Mouse (Mus musculus) heart, embryonic 15.5 days (tissue): ENCODE results near the gene Gopc. TPM values are rescaled to one million over a fixed set of nuclear protein-coding genes. Genes with fewer than 3 reads are reported as not detected.
A peak's percentile ranks its signal among the peaks of the same experiment; 100 is the strongest.

ENCODE experiments used
- ATAC-seq: fragments of 200-750 bp; cut with Nextera tagmentation; replicated peaks from 2 replicates; pipeline ENCODE4 v1.8.0; 2017; ENCODE audit warnings: low read depth, moderate TSS enrichment; ENCODE audit not compliant: insufficient number of reproducible peaks, insufficient read depth, low FRiP score
- H3K27ac ChIP-seq: fragments of 300-500 bp; sonication (generic); 2 replicates; pipeline ENCODE4 v1.5.1; 2015; ENCODE audit warnings: mild to moderate bottlenecking, inconsistent platforms
- H3K27me3 ChIP-seq: fragments of 300-500 bp; sonication (generic); 2 replicates; pipeline ENCODE4 v1.6.1; 2015; ENCODE audit warnings: inconsistent platforms
- H3K36me3 ChIP-seq: fragments of 300-500 bp; sonication (generic); 2 replicates; pipeline ENCODE4 v1.6.1; 2015; ENCODE audit warnings: mild to moderate bottlenecking, inconsistent platforms
- H3K4me1 ChIP-seq: fragments of 300-500 bp; sonication (generic); replicated peaks from 2 replicates; pipeline ENCODE4 v1.6.1; 2015; ENCODE audit warnings: inconsistent platforms
- H3K4me2 ChIP-seq: fragments of 300-500 bp; sonication (generic); 2 replicates; pipeline ENCODE4 v1.6.1; 2015; ENCODE audit warnings: inconsistent platforms, mild to moderate bottlenecking, moderate library complexity
- H3K4me3 ChIP-seq: fragments of 300-500 bp; sonication (generic); 2 replicates; pipeline ENCODE4 v1.5.1; 2015; ENCODE audit warnings: mild to moderate bottlenecking, inconsistent platforms
- H3K9ac ChIP-seq: fragments of 300-500 bp; sonication (generic); 2 replicates; pipeline ENCODE4 v1.6.1; 2015; ENCODE audit warnings: mild to moderate bottlenecking, inconsistent platforms
- H3K9me3 ChIP-seq: fragments of 300-500 bp; sonication (generic); replicated peaks from 2 replicates; pipeline ENCODE4 v1.6.1; 2016; ENCODE audit warnings: inconsistent platforms
- WGBS: fragments of 180-500 bp; shearing (Covaris S2); methylation state at CpG from one replicate; pipeline ENCODE4 v1.1.7; 2015; ENCODE audit warnings: mixed read lengths; 5-methylcytosine and 5-hydroxymethylcytosine counted together
- polyA plus RNA-seq: library from polyadenylated mRNA; unstranded; fragments of >200 nt; fragmentation: Nextera tagmentation; extraction: Ambion mirVana; gene quantifications from 2 replicates; pipeline ENCODE4 v1.2.1, GENCODE M21; 2015

Gene Gopc
- polyA plus RNA-seq, 1 experiment from 2014 or later, result 12.3 TPM

GRCm38 (mm10) chr10:52417299-52417997 is 35.5 kb upstream of the Gopc start, which contains the start of gene Nus1:
Gene Nus1, plus strand, starts transcription at chr10:52417547.
- Histone ChIP-seq H3K27me3 (no peaks in the 10 kb centered on the region), H3K4me1 (peaks cover 36% of the 10 kb centered on the region), H3K9ac (peak within 1 kb of the TSS; percentile 93), H3K4me3 (peak within 1 kb of the TSS; percentile 100), H3K27ac (peak within 1 kb of the TSS; percentile 97), H3K36me3 (no peaks in the 10 kb centered on the region), H3K9me3 (no peaks in the 10 kb centered on the region), H3K4me2 (peak within 1 kb of the TSS; percentile 67)
- under 1% methylated on average over 51 of the region's 79 CpGs for WGBS
- peak; percentile 98 for ATAC-seq

GRCm38 (mm10) chr10:52416458-52416857 is 34.5 kb upstream of the Gopc start:
- Histone ChIP-seq H3K9me3 (no peaks in the 10 kb centered on the region), H3K36me3 (no peaks in the 10 kb centered on the region), H3K4me1 (peaks cover 26% of the 10 kb centered on the region), H3K27me3 (no peaks in the 10 kb centered on the region), H3K27ac (peak overlapping the region; percentile 97), H3K4me2 (peak overlapping the region; percentile 60), H3K4me3 (peak overlapping the region; percentile 100), H3K9ac (no peak overlapping the region)
- WGBS, result 36% methylated on average over 2 of the region's 2 CpGs
- no peak for ATAC-seq

- no peaks in the 10 kb centered on the region for H3K27me3 ChIP-seq
- peaks cover 20% of the 10 kb centered on the region for H3K4me1 ChIP-seq
- no peak overlapping the region for H3K4me3 ChIP-seq
- no peak overlapping the region for H3K9ac ChIP-seq
- H3K9me3 ChIP-seq, result no peaks in the 10 kb centered on the region
- H3K4me2 ChIP-seq, result no peak overlapping the region
- ATAC-seq, result no peak
- no peak overlapping the region for H3K27ac ChIP-seq
- no peaks in the 10 kb centered on the region for H3K36me3 ChIP-seq
- WGBS, result 79% methylated on average over 2 of the region's 2 CpGs
These were observed 33.1 kb upstream of the Gopc start for GRCm38 (mm10) chr10:52415020-52415419.

- Histone ChIP-seq H3K4me1 (no peaks in the 10 kb centered on the region), H3K36me3 (no peaks in the 10 kb centered on the region), H3K4me3 (no peak overlapping the region), H3K9ac (no peak overlapping the region), H3K27me3 (no peaks in the 10 kb centered on the region), H3K27ac (no peak overlapping the region), H3K9me3 (no peaks in the 10 kb centered on the region), H3K4me2 (no peak overlapping the region)
- WGBS, result 89% methylated on average over 2 of the region's 2 CpGs
- ATAC-seq, result no peak
These were observed 25.6 kb upstream of the Gopc start for GRCm38 (mm10) chr10:52407526-52407925.

GRCm38 (mm10) chr10:52405160-52405559 is 23.2 kb upstream of the Gopc start:
- Histone ChIP-seq H3K9ac (no peak overlapping the region), H3K4me2 (no peak overlapping the region), H3K4me3 (no peak overlapping the region), H3K4me1 (no peaks in the 10 kb centered on the region), H3K9me3 (no peaks in the 10 kb centered on the region), H3K27me3 (no peaks in the 10 kb centered on the region), H3K36me3 (no peaks in the 10 kb centered on the region), H3K27ac (no peak overlapping the region)
- WGBS, result 88% methylated on average over 13 of the region's 13 CpGs
- ATAC-seq, result no peak

GRCm38 (mm10) chr10:52399722-52400121 is 17.8 kb upstream of the Gopc start:
- no peaks in the 10 kb centered on the region for H3K36me3 ChIP-seq
- H3K4me3 ChIP-seq, result no peak overlapping the region
- no peaks in the 10 kb centered on the region for H3K9me3 ChIP-seq
- H3K4me2 ChIP-seq, result no peak overlapping the region
- no peaks in the 10 kb centered on the region for H3K27me3 ChIP-seq
- H3K27ac ChIP-seq, result no peak overlapping the region
- H3K4me1 ChIP-seq, result no peaks in the 10 kb centered on the region
- no peak for ATAC-seq
- 52% methylated on average over 3 of the region's 3 CpGs for WGBS
- no peak overlapping the region for H3K9ac ChIP-seq

GRCm38 (mm10) chr10:52398715-52399114 is 16.8 kb upstream of the Gopc start:
- Histone ChIP-seq H3K4me1 (no peaks in the 10 kb centered on the region), H3K27ac (no peak overlapping the region), H3K9ac (no peak overlapping the region), H3K4me2 (no peak overlapping the region), H3K4me3 (no peak overlapping the region), H3K27me3 (no peaks in the 10 kb centered on the region), H3K36me3 (no peaks in the 10 kb centered on the region), H3K9me3 (no peaks in the 10 kb centered on the region)
- no peak for ATAC-seq
- WGBS, result 65% methylated on average over 2 of the region's 2 CpGs

GRCm38 (mm10) chr10:52396647-52397046 is 14.7 kb upstream of the Gopc start:
- Histone ChIP-seq H3K4me3 (no peak overlapping the region), H3K9ac (no peak overlapping the region), H3K9me3 (no peaks in the 10 kb centered on the region), H3K4me2 (no peak overlapping the region), H3K36me3 (no peaks in the 10 kb centered on the region), H3K27ac (no peak overlapping the region), H3K4me1 (no peaks in the 10 kb centered on the region), H3K27me3 (no peaks in the 10 kb centered on the region)
- 84% methylated on average over 3 of the region's 3 CpGs for WGBS
- no peak for ATAC-seq

GRCm38 (mm10) chr10:52391208-52391607 is 9.3 kb upstream of the Gopc start:
- ATAC-seq, result no peak
- Histone ChIP-seq H3K27ac (no peak overlapping the region), H3K9me3 (no peaks in the 10 kb centered on the region), H3K4me3 (no peak overlapping the region), H3K4me1 (no peaks in the 10 kb centered on the region), H3K4me2 (no peak overlapping the region), H3K27me3 (no peaks in the 10 kb centered on the region), H3K36me3 (no peaks in the 10 kb centered on the region), H3K9ac (no peak overlapping the region)
- WGBS, result 59% methylated on average over 2 of the region's 2 CpGs

GRCm38 (mm10) chr10:52389438-52389837 is 7.5 kb upstream of the Gopc start:
- WGBS, result 72% methylated on average over 3 of the region's 3 CpGs

GRCm38 (mm10) chr10:52388922-52389430 is 7.1 kb upstream of the Gopc start, which contains the start of gene Nepn:
Gene Nepn, plus strand, starts transcription at chr10:52388972.
- no peak within 1 kb of the TSS for H3K4me3 ChIP-seq
- H3K36me3 ChIP-seq, result no peaks in the 10 kb centered on the region
- ATAC-seq, result no peak
- H3K27ac ChIP-seq, result no peak within 1 kb of the TSS
- no peak within 1 kb of the TSS for H3K9ac ChIP-seq
- H3K9me3 ChIP-seq, result no peaks in the 10 kb centered on the region
- no peak within 1 kb of the TSS for H3K4me2 ChIP-seq
- no peaks in the 10 kb centered on the region for H3K4me1 ChIP-seq
- H3K27me3 ChIP-seq, result no peaks in the 10 kb centered on the region
- 65% methylated on average over 5 of the region's 5 CpGs for whole genome bisulfite sequencing

More at GRCm38 (mm10) chr10:52389438-52389837, 7.5 kb upstream of the Gopc start:
- Histone ChIP-seq H3K36me3 (no peaks in the 10 kb centered on the region), H3K27me3 (no peaks in the 10 kb centered on the region), H3K4me2 (no peak overlapping the region), H3K4me3 (no peak overlapping the region), H3K9ac (no peak overlapping the region), H3K27ac (no peak overlapping the region), H3K9me3 (no peaks in the 10 kb centered on the region), H3K4me1 (no peaks in the 10 kb centered on the region)
- no peak for ATAC-seq

GRCm38 (mm10) chr10:52387192-52387591 is 5.3 kb upstream of the Gopc start:
- Histone ChIP-seq H3K4me1 (peaks cover 6% of the 10 kb centered on the region), H3K9ac (no peak overlapping the region), H3K27ac (no peak overlapping the region), H3K4me2 (no peak overlapping the region), H3K4me3 (no peak overlapping the region), H3K36me3 (no peaks in the 10 kb centered on the region), H3K9me3 (no peaks in the 10 kb centered on the region), H3K27me3 (no peaks in the 10 kb centered on the region)
- WGBS, result 55% methylated on average over 4 of the region's 4 CpGs
- ATAC-seq, result no peak
